Mouse (Mus musculus) liver, postnatal 0 days (tissue): ENCODE results near the gene Nfasc.

Experiments used
- CTCF ChIP-seq: sonication (generic); IDR thresholded peaks from 2 replicates; pipeline ENCODE4 v1.5.1; 2016; ENCODE audit warnings: antibody characterized with exemption, low read depth
- EP300 ChIP-seq: IDR thresholded peaks from 2 replicates; pipeline ENCODE4 v1.6.1; 2016; ENCODE audit warnings: antibody characterized with exemption, low read depth, mild to moderate bottlenecking

DNA sequence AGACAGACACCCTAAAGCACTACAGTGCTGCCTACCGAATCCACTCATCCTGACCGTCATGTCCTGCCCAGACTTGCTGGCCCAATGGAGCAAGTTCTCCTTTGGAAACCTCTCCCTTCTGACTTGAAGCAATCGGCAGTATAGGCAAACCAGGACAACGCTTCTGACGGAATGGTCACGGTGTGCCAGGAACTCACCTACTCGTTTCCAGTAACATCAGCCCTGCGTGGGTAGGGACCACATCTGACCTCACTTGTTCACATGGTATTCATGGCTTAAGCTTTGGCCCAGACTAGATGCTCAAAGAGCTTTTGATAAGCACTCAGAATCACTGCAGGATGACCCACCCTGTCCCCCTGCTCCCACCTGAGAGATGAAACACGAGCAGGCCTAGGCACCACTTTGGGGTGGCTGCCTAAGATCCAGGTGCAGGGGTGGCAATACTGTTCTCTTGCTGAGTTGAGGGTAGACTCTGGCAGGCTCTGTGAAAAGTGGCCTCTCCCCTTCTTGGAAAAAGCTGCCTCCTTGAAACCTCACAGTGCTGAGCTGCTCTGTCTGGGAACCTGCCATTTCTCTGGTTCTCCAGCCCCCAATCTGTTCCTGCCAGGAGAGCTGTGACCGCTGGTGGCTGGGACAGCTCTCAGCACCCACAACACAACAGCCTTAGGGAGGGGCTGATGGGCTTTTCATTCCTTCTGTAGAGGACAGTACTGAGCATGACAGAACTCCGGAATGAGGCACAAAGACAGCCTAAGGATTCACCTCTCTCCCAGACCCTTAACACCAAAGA lies 174.1 kb downstream of the Nfasc start:
- TF ChIP-seq CTCF (no peak), EP300 (no peak)
